Mouse (Mus musculus): ENCODE results near the gene Lancl3. TPM values are rescaled to one million over a fixed set of nuclear protein-coding genes. Genes with fewer than 3 reads are reported as not detected.
A peak's percentile ranks its signal among the peaks of the same experiment; 100 is the strongest.

Lancl3 gene
- 1.8 and 1.9 TPM in 2 replicates for polyA plus RNA-seq (2014; fragmentation: Nextera tagmentation; extraction: Ambion mirVana)

DNA sequence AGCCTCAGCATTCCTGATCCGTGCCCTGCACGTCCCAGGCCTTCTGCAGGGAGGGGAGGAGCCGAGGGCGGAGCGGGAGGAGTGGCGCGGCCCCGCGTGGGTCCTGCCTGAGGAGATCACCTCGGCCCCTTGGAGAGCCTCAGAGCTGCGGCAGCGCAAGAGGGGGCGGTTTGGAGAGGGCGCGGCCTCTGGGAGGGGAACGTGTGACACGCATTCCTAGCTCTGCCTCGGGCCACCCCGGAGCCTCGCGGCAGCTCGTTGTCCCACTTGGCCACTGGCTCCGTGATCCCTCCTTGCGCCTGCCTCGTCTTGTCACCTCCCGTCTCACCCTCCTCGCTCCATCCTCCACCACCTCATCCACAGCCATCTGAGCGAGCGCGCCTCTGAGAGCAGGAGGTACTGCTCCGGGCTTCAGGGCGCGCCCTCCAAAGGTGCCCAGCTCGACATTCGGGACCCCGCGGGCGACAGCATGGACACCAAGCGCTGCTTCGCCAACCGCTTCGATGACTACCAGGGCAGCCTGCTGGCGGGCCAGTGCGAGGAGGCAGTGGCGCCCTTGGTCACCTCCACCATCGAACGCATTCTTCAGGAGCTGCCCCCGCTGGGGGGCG, at the start of gene Lancl3:
Gene Lancl3, plus strand, starts transcription at position 142 of the 611 bp plus-strand sequence.
- Histone ChIP-seq H3K4me1 (ENCODE audit: control insufficient read depth, insufficient read depth, low read length) (no peaks in the 10 kb centered on the region), H3K9me3 (ENCODE audit: control insufficient read depth, low read depth, low read length) (no peaks in the 10 kb centered on the region), H3K4me3 (ENCODE audit: low read depth, low read length) (peak within 1 kb of the TSS; percentile 41), H3K9ac (replicated peaks; ENCODE audit: low read depth, low read length) (no peak within 1 kb of the TSS; the same call in 1 of the 2 replicates), H3K36me3 (ENCODE audit: control insufficient read depth, insufficient read depth, low read length) (no peaks in the 10 kb centered on the region), H3K27ac (ENCODE audit: low read length) (no peak within 1 kb of the TSS), H3K4me2 (replicated peaks; ENCODE audit: low read depth, low read length) (peak within 1 kb of the TSS; percentile 61), H3K27me3 (ENCODE audit: control insufficient read depth, insufficient read depth, low read length) (no peaks in the 10 kb centered on the region)
- peak; percentile 90 for ATAC-seq (ENCODE audit: insufficient number of reproducible peaks, insufficient read depth, low FRiP score, low read depth)
- 16% methylated on average over 43 of the region's 49 CpGs for WGBS

DNA sequence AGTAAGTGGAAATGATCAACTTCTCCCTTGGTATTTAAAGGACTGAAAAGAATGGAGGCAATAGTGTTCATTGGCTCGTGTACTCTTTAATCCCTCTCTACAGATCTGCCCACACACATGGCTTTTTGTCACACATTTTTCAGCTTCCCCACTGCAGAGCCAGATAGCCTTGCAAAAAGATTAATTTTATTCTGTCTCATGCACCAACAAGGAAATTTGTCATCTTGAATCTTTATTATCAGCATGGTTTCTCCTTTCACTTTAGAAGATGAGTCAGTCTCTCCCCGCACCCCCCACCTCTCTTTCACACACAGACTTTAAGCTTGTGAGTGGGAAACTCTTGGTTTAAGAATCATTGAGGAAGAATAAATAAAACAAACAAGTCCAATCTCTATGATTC, 20.7 kb upstream of the Lancl3 start:
- H3K27me3 ChIP-seq (ENCODE audit: control insufficient read depth, insufficient read depth, low read length) = no peaks in the 10 kb centered on the region
- no peak overlapping the region for H3K4me3 ChIP-seq (ENCODE audit: low read depth, low read length)
- H3K4me2 ChIP-seq (replicated peaks; ENCODE audit: low read depth, low read length) = no peak overlapping the region
- H3K27ac ChIP-seq (ENCODE audit: low read length) = no peak overlapping the region
- H3K4me1 ChIP-seq (ENCODE audit: control insufficient read depth, insufficient read depth, low read length) = no peaks in the 10 kb centered on the region
- H3K9ac ChIP-seq (replicated peaks; ENCODE audit: low read depth, low read length) = no peak overlapping the region
- no peaks in the 10 kb centered on the region for H3K9me3 ChIP-seq (ENCODE audit: control insufficient read depth, low read depth, low read length)
- ATAC-seq (ENCODE audit: insufficient number of reproducible peaks, insufficient read depth, low FRiP score, low read depth) = no peak
- 54% methylated on average over 2 of the region's 2 CpGs for WGBS
- no peaks in the 10 kb centered on the region for H3K36me3 ChIP-seq (ENCODE audit: control insufficient read depth, insufficient read depth, low read length)

DNA sequence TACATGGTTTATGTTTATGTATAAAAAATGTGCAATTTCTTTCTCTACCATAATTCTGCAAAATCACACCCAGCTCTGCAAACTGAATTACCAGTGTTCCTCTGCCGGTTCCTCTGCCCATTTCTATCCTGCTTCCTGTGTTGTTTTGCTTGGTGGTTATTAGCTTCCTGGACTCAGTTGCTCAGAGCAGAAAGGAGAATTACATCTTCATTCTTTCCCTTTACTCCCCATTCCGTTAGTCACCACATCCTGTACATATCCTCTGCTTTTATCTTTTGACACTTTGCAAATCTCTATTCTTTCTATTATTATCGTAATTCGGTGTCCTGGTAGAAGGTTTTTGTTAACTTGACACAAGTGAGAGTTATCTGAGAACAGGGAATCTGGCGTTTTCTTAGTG, 18.1 kb upstream of the Lancl3 start:
- no peak for ATAC-seq (ENCODE audit: insufficient number of reproducible peaks, insufficient read depth, low FRiP score, low read depth)
- Histone ChIP-seq H3K36me3 (ENCODE audit: control insufficient read depth, insufficient read depth, low read length) (no peaks in the 10 kb centered on the region), H3K4me2 (replicated peaks; ENCODE audit: low read depth, low read length) (no peak overlapping the region), H3K4me3 (ENCODE audit: low read depth, low read length) (no peak overlapping the region), H3K27me3 (ENCODE audit: control insufficient read depth, insufficient read depth, low read length) (no peaks in the 10 kb centered on the region), H3K9me3 (ENCODE audit: control insufficient read depth, low read depth, low read length) (no peaks in the 10 kb centered on the region), H3K9ac (replicated peaks; ENCODE audit: low read depth, low read length) (no peak overlapping the region), H3K4me1 (ENCODE audit: control insufficient read depth, insufficient read depth, low read length) (no peaks in the 10 kb centered on the region), H3K27ac (ENCODE audit: low read length) (no peak overlapping the region)
- WGBS = 71% methylated on average over 5 of the region's 5 CpGs

DNA sequence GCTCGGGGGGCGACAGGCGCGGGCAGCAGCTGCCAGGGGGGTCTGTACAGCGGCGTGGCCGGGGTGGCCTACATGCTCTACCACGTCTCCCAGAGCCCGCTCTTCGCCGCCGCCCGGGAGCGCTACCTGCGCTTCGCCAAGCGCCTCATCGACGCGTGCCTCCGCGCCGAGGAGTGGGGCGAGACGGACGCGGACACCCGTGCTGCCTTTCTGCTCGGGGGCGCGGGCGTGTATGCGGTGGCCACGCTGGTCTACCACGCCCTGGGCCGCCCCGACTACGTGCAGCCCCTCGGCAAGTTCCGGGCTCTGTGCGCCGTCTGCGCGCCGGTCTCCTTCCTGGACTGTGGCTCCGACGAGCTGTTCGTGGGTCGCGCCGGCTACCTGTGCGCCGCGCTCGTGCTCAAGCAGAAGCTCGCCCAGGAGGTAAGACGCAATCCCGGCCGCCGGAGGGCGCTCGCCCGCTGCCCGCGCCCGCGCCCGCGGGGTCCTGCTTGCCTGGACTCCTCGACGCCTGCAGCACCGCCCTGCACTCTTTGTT, 747 bp downstream of the Lancl3 start:
- WGBS = 22% methylated on average over 54 of the region's 72 CpGs
- H3K4me3 ChIP-seq (ENCODE audit: low read depth, low read length) = peak overlapping the region; percentile 41

DNA sequence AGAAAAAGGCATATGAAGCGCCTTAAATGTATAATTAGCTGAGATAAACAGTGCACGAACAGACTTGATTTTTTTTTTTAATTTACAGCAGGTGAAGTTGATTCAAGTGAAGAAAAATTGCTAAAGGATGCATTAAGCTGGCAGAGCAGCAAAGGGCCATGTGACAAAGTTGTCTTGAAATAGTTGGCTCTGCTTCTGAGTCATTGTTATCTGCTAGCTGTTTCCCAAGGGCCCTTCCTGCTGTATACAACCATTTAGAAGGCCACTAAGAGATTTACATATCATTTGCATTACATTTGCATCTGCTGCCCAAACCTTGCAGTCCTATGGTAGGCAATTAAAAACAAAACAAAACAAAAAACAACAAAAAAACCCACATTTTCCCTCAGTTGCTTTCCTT, 2.3 kb downstream of the Lancl3 start:
- Histone ChIP-seq H3K9ac (replicated peaks; ENCODE audit: low read depth, low read length) (no peak overlapping the region), H3K4me2 (replicated peaks; ENCODE audit: low read depth, low read length) (no peak overlapping the region), H3K27ac (ENCODE audit: low read length) (no peak overlapping the region), H3K36me3 (ENCODE audit: control insufficient read depth, insufficient read depth, low read length) (no peaks in the 10 kb centered on the region), H3K9me3 (ENCODE audit: control insufficient read depth, low read depth, low read length) (no peaks in the 10 kb centered on the region), H3K4me1 (ENCODE audit: control insufficient read depth, insufficient read depth, low read length) (no peaks in the 10 kb centered on the region), H3K4me3 (ENCODE audit: low read depth, low read length) (no peak overlapping the region), H3K27me3 (ENCODE audit: control insufficient read depth, insufficient read depth, low read length) (no peaks in the 10 kb centered on the region)
- WGBS = 65% methylated on average over 2 of the region's 2 CpGs
- no peak for ATAC-seq (ENCODE audit: insufficient number of reproducible peaks, insufficient read depth, low FRiP score, low read depth)

More for the DNA sequence above, 747 bp downstream of the Lancl3 start:
- Histone ChIP-seq H3K36me3 (ENCODE audit: control insufficient read depth, insufficient read depth, low read length) (no peaks in the 10 kb centered on the region), H3K9me3 (ENCODE audit: control insufficient read depth, low read depth, low read length) (no peaks in the 10 kb centered on the region), H3K4me2 (replicated peaks; ENCODE audit: low read depth, low read length) (peak overlapping the region; percentile 61), H3K9ac (replicated peaks; ENCODE audit: low read depth, low read length) (no peak overlapping the region; the same call in 1 of the 2 replicates), H3K4me1 (ENCODE audit: control insufficient read depth, insufficient read depth, low read length) (no peaks in the 10 kb centered on the region), H3K27ac (ENCODE audit: low read length) (no peak overlapping the region), H3K27me3 (ENCODE audit: control insufficient read depth, insufficient read depth, low read length) (no peaks in the 10 kb centered on the region)
- peak; percentile 65 for ATAC-seq (ENCODE audit: insufficient number of reproducible peaks, insufficient read depth, low FRiP score, low read depth)

DNA sequence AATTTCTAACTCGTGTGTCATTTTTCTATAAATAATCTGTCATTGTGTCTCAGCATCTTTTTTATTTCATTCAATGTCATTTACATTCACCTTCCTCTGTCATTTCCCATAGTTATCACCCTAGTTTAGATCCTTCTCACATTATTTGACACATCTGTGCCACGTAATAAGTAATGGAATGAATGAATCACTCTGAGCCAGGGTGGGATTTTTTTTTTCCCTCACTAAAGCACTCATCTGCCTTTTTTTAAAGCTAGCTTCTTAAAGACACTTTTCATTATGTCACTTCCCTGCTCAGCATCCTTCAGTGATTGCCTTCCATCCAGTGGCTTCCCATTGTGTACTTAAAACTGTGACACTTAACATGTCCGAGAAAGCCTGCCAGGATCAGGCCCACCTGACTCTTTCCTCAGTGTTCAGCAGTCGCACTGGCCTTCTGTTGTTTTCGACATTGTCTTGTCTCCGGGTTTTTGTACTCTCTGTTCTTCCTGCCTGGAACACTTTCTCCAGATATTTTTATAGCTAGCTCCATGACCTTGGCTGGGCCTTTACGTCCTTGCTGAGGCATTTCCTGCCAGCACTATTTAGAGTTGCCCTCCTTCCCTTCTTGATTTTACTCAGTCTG, 3.2 kb downstream of the Lancl3 start:
- ATAC-seq (ENCODE audit: insufficient number of reproducible peaks, insufficient read depth, low FRiP score, low read depth) = no peak
- Histone ChIP-seq H3K27me3 (ENCODE audit: control insufficient read depth, insufficient read depth, low read length) (no peaks in the 10 kb centered on the region), H3K9ac (replicated peaks; ENCODE audit: low read depth, low read length) (no peak overlapping the region)

DNA sequence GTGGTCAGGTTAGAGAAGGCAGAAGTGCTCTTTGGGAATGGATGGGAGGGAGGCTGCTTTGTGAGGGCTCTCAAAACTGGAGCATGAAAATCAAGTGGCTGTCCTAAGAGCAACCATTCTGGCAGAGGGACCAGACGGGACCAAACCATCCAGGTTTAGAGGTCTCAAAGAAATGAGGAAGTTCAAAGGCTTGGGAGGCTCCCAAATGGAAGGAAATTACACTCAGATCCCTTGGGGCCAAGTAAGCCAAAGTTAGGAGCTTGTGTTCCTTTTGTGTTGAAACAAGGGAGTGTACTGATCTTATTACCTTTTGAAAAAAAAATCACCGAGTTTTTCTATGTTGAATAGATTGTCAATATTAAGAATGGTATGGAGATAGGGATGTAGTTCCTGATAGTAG, 5.4 kb downstream of the Lancl3 start:
- WGBS = 72% methylated on average over 2 of the region's 2 CpGs
- no peak for ATAC-seq (ENCODE audit: insufficient number of reproducible peaks, insufficient read depth, low FRiP score, low read depth)
- no peaks in the 10 kb centered on the region for H3K9me3 ChIP-seq (ENCODE audit: control insufficient read depth, low read depth, low read length)

More for the DNA sequence above, 3.2 kb downstream of the Lancl3 start:
- Histone ChIP-seq H3K36me3 (ENCODE audit: control insufficient read depth, insufficient read depth, low read length) (no peaks in the 10 kb centered on the region), H3K4me2 (replicated peaks; ENCODE audit: low read depth, low read length) (no peak overlapping the region), H3K4me3 (ENCODE audit: low read depth, low read length) (no peak overlapping the region), H3K27ac (ENCODE audit: low read length) (no peak overlapping the region), H3K4me1 (ENCODE audit: control insufficient read depth, insufficient read depth, low read length) (no peaks in the 10 kb centered on the region), H3K9me3 (ENCODE audit: control insufficient read depth, low read depth, low read length) (no peaks in the 10 kb centered on the region)
- 55% methylated on average over 7 of the region's 7 CpGs for WGBS

DNA sequence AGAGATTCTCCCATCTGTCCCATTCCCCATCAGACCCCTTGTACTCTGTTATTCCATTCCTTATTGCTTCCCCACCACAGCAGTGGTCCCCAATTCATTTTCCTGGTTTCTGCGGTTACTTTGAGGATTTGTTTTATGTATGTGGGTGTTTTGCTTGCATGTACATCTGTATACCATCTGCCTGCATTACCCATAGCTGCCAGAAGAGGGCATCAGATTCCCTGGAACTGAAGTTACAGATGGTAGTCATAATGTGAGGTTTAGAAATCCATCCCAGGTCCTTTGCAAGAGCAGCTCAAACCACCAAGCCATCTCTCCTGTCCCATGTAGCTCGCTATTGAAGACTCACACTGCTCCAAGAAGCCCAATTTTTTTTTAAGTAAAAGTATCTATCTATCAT, 16.5 kb downstream of the Lancl3 start:
- Histone ChIP-seq H3K4me3 (ENCODE audit: low read depth, low read length) (no peak overlapping the region), H3K4me1 (ENCODE audit: control insufficient read depth, insufficient read depth, low read length) (no peaks in the 10 kb centered on the region), H3K9me3 (ENCODE audit: control insufficient read depth, low read depth, low read length) (no peaks in the 10 kb centered on the region), H3K9ac (replicated peaks; ENCODE audit: low read depth, low read length) (no peak overlapping the region), H3K27me3 (ENCODE audit: control insufficient read depth, insufficient read depth, low read length) (no peaks in the 10 kb centered on the region), H3K27ac (ENCODE audit: low read length) (no peak overlapping the region), H3K4me2 (replicated peaks; ENCODE audit: low read depth, low read length) (no peak overlapping the region), H3K36me3 (ENCODE audit: control insufficient read depth, insufficient read depth, low read length) (no peaks in the 10 kb centered on the region)
- 82% methylated on average over 2 of the region's 2 CpGs for WGBS
- no peak for ATAC-seq (ENCODE audit: insufficient number of reproducible peaks, insufficient read depth, low FRiP score, low read depth)

More for the DNA sequence above, 5.4 kb downstream of the Lancl3 start:
- Histone ChIP-seq H3K4me3 (ENCODE audit: low read depth, low read length) (no peak overlapping the region), H3K27ac (ENCODE audit: low read length) (no peak overlapping the region), H3K27me3 (ENCODE audit: control insufficient read depth, insufficient read depth, low read length) (no peaks in the 10 kb centered on the region), H3K9ac (replicated peaks; ENCODE audit: low read depth, low read length) (no peak overlapping the region), H3K4me1 (ENCODE audit: control insufficient read depth, insufficient read depth, low read length) (no peaks in the 10 kb centered on the region), H3K4me2 (replicated peaks; ENCODE audit: low read depth, low read length) (no peak overlapping the region), H3K36me3 (ENCODE audit: control insufficient read depth, insufficient read depth, low read length) (no peaks in the 10 kb centered on the region)
